Mouse (Mus musculus) liver, adult 2 months (tissue): ENCODE data around the gene Actr3b. TPM values are rescaled to one million over a fixed set of nuclear protein-coding genes. Genes with fewer than 3 reads are reported as not detected.
"Not testable (repeated sequence)": the region's sequence is repeated elsewhere in the genome, so short reads cannot be mapped to it uniquely, and the experiment has no call there.

Experiments used
- DNase-seq: peaks from one replicate; pipeline ENCODE4 v3.0.0-alpha.2; 2011; ENCODE audit warnings: low read depth, low spot score; ENCODE audit errors: extremely low read depth
- H3K27ac ChIP-seq: fragments of 200-500 bp; replicated peaks from 2 replicates; pipeline ENCODE4 v1.5.1; 2012; ENCODE audit warnings: low read depth, mild to moderate bottlenecking, control low read depth, inconsistent platforms, low read length; ENCODE audit not compliant: insufficient read depth
- H3K27me3 ChIP-seq: fragments of 200-500 bp; 2 replicates; pipeline ENCODE4 v1.6.1; 2012; ENCODE audit warnings: mild to moderate bottlenecking, moderate library complexity, low read length, inconsistent platforms; ENCODE audit not compliant: control insufficient read depth, insufficient read depth
- H3K36me3 ChIP-seq: fragments of 200-500 bp; 2 replicates; pipeline ENCODE4 v1.6.1; 2012; ENCODE audit warnings: low read length, inconsistent platforms; ENCODE audit not compliant: control insufficient read depth, insufficient read depth
- H3K4me1 ChIP-seq: fragments of 200-500 bp; 2 replicates; pipeline ENCODE4 v1.6.1; 2011; ENCODE audit warnings: low read length; ENCODE audit not compliant: control insufficient read depth, insufficient read depth
- H3K4me3 ChIP-seq: fragments of 200-500 bp; 2 replicates; pipeline ENCODE4 v1.5.1; 2011; ENCODE audit warnings: low read depth, mild to moderate bottlenecking, control low read depth, low read length, moderate library complexity; ENCODE audit not compliant: insufficient read depth
- H3K79me2 ChIP-seq: fragments of 200-500 bp; 2 replicates; pipeline ENCODE4 v1.6.1; 2012; ENCODE audit warnings: inconsistent platforms, mild to moderate bottlenecking, low read length, moderate library complexity; ENCODE audit not compliant: control insufficient read depth, insufficient read depth
- H3K9ac ChIP-seq: fragments of 200-500 bp; 2 replicates; pipeline ENCODE4 v1.6.1; 2012; ENCODE audit warnings: low read depth, mild to moderate bottlenecking, control low read depth, inconsistent platforms, low read length
- CTCF ChIP-seq: fragments of 200-500 bp; IDR thresholded peaks from 2 replicates; pipeline ENCODE4 v1.5.1; 2011; ENCODE audit warnings: low read depth, low read length, control low read depth
- POLR2A ChIP-seq: fragments of 200-500 bp; IDR thresholded peaks from 2 replicates; pipeline ENCODE4 v1.6.1; 2011; ENCODE audit warnings: low read length, control low read depth; ENCODE audit not compliant: insufficient read depth; ENCODE audit errors: extremely low read depth
- WGBS: fragments of 180-500 bp; shearing (Covaris S2); methylation state at CpG from one replicate; pipeline ENCODE4 v1.1.7; 2018; 5-methylcytosine and 5-hydroxymethylcytosine counted together
- polyA plus RNA-seq: library from polyadenylated mRNA; depleted of rRNA; stranded (reverse); fragments of >200 nt; gene quantifications from 2 replicates; pipeline ENCODE4 v1.2.3, GENCODE M21; 2012
- total RNA-seq: library from RNA; depleted of rRNA; stranded (reverse); fragments of >200 nt; gene quantifications from 2 replicates; pipeline ENCODE4 v1.2.3, GENCODE M21; 2014

Actr3b gene
- total and polyA plus RNA-seq, 2 experiments: 0.07 to 0.18 TPM

DNA sequence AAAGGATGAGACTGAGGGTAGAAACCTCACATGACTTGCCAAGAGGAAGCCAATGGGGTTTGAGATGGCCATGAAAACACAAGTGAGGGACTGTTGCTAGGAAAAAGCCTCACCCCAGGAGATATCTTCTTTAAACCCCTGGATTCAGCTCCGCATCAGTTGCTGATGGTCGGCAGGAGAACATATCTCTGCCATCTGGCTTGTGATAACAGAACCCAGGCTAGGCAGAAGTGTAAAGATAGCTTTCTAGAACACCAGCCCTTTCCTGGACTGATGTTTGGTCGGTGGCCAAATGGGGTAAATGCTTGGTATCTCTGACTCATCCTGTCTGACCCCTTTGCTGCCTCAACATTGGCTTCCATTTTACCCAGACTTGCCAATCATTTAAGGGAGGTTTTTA, 106.4 kb downstream of the Actr3b start:
- TF ChIP-seq POLR2A (no peak), CTCF (no peak)
- Histone ChIP-seq H3K79me2 (no peaks in the 10 kb centered on the region), H3K4me3 (no peak overlapping the region), H3K4me1 (no peaks in the 10 kb centered on the region), H3K27ac (no peak overlapping the region), H3K36me3 (no peaks in the 10 kb centered on the region), H3K27me3 (no peaks in the 10 kb centered on the region), H3K9ac (no peak overlapping the region)
- no peak for DNase-seq
- WGBS: 67% methylated on average over 3 of the region's 3 CpGs

DNA sequence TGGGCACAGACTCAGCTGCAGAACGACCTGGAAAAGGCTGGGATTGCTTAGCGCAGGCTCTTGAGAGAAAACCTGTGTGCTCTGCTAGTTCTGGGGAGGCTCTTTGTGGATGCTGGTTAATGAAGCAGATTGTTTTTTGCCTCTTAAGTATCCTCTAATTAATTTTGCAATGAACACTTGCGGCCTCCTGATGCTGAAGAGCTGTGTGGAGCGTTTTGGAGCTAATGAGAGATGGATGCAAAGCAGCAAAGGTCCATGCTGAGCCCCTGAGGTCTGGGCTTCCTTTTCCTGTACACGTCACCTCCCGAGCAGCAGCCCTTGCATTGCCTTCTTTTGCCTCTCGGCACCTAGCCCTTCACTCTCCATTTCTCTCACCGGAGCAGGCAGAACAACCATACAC, 110.1 kb downstream of the Actr3b start:
- no peak overlapping the region for H3K9ac ChIP-seq
- no peaks in the 10 kb centered on the region for H3K27me3 ChIP-seq
- H3K4me3 ChIP-seq: no peak overlapping the region
- TF ChIP-seq POLR2A (no peak), CTCF (no peak)
- 77% methylated on average over 8 of the region's 8 CpGs for WGBS
- H3K36me3 ChIP-seq: no peaks in the 10 kb centered on the region
- H3K4me1 ChIP-seq: no peaks in the 10 kb centered on the region
- DNase-seq: no peak
- no peaks in the 10 kb centered on the region for H3K79me2 ChIP-seq
- H3K27ac ChIP-seq: no peak overlapping the region

DNA sequence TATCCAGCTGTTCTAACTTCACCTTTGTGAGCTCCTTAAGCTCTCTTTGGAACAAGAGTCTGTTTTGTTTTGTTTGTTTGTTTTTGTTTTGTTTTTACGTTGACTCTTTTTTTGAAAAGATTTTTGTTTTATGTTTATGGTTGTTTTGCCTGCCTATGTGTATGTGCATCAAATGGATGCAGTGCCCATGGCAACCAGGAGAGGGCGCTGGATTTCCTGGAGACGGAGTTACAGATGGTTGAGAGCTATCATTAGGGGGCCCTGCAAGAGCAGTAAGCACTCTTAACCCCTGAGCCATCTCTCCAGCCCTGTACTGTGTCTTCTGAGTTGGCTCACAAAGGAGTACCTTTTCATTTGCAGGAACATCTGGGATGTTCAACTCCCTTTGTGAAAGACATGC, 110.8 kb downstream of the Actr3b start:
- 44% methylated on average over 3 of the region's 3 CpGs for WGBS
- H3K4me3 ChIP-seq: no peak overlapping the region
- H3K27ac ChIP-seq: no peak overlapping the region

DNA sequence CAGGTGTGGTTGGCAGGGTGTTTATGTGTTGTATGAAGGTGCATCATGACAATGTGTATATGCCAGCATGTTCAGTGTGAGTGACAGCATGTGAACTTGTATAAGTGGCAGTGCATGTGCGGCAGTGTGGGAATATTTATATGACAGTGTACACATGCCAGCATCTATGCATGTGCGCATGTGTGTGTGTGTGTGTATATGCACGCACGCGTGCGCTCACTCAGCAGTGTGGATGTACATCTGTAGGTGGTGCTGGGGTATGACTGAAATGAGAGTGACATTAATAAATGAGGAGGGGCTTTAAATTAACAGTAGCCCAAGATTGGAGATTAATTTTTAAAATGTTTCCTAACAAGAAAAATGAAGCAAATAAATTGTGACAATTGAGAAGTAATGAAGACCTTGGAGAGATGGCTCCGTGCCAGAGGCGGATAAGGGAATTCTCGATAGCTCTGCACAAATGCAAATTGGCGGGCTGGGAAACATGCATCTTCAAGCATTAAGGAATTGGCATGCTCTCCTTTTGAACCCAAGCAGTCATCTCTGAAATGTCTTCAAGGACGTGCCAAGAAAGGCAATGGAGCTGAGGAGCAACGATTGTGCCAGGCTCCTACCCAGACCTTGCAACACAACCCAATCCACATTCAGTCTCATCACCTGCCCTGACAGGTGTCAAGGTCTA, 111.7 kb downstream of the Actr3b start:
- TF ChIP-seq POLR2A: no peak
- no peak for TF ChIP-seq CTCF
- DNase-seq: no peak
- Histone ChIP-seq H3K36me3 (no peaks in the 10 kb centered on the region), H3K27me3 (no peaks in the 10 kb centered on the region), H3K27ac (no peak overlapping the region), H3K9ac (no peak overlapping the region), H3K4me3 (no peak overlapping the region), H3K4me1 (no peaks in the 10 kb centered on the region), H3K79me2 (no peaks in the 10 kb centered on the region)
- 89% methylated on average over 12 of the region's 12 CpGs for WGBS

More for the DNA sequence above, 110.8 kb downstream of the Actr3b start:
- H3K27me3 ChIP-seq: no peaks in the 10 kb centered on the region
- H3K4me1 ChIP-seq: no peaks in the 10 kb centered on the region
- DNase-seq: no peak
- H3K36me3 ChIP-seq: no peaks in the 10 kb centered on the region
- TF ChIP-seq POLR2A (no peak), CTCF (peak; percentile 3; the same call in 1 of the 2 replicates)
- no peaks in the 10 kb centered on the region for H3K79me2 ChIP-seq
- no peak overlapping the region for H3K9ac ChIP-seq

DNA sequence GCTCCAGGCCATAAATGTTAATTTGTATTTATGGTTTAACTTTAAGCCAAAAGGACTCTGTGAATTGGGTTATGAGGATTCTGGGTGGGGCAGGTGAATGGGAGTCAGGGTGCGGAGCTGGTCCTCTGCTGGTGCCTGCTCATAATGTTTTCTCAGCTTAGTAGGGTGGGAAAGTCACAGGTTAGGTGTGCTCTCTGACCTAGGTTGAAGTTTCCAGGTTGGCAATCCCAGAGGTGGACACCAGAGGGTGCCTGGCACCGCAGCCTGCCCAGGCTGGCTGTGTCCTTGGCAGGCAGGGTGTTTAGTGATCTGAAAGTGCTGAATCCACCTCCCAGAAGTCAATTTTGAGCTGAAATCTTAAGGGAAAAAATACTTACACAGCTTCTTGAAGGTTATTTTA, 113.2 kb downstream of the Actr3b start:
- H3K9ac ChIP-seq: no peak overlapping the region
- no peaks in the 10 kb centered on the region for H3K79me2 ChIP-seq
- H3K4me3 ChIP-seq: no peak overlapping the region
- H3K27ac ChIP-seq: no peak overlapping the region
- TF ChIP-seq POLR2A (no peak), CTCF (peak; percentile 55)
- no peak for DNase-seq
- no peaks in the 10 kb centered on the region for H3K27me3 ChIP-seq
- H3K4me1 ChIP-seq: no peaks in the 10 kb centered on the region
- H3K36me3 ChIP-seq: no peaks in the 10 kb centered on the region
- WGBS: 51% methylated on average over 2 of the region's 2 CpGs

DNA sequence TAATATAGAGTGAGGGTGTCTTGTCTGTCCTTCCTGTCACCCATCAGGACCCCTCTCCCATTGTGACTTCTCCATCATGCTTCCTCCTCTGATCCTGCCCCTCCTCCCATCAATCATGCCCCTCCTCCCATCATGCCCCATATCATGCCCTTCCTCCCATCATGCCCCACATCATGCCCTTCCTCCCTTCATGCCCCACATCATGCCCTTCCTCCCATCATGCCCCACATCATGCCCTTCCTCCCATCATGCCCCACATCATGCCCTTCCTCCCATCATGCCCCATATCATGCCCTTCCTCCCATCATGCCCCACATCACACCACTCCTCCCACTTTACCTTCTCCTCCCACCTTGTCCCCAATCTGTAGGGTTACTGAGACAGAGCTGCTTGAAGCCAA, 116.1 kb downstream of the Actr3b start:
- not testable (repeated sequence) for H3K27ac ChIP-seq, H3K4me1 ChIP-seq, H3K27me3 ChIP-seq, H3K79me2 ChIP-seq, H3K36me3 ChIP-seq, H3K9ac ChIP-seq, H3K4me3 ChIP-seq, DNase-seq
